Mouse (Mus musculus): ENCODE measurements around the gene Timm22. TPM values are rescaled to one million over a fixed set of nuclear protein-coding genes. Genes with fewer than 3 reads are reported as not detected.
A peak's percentile ranks its signal among the peaks of the same experiment; 100 is the strongest.

Timm22 gene
- total RNA-seq, 2 experiments from 2014 or later = 29.0 to 45.0 TPM

DNA sequence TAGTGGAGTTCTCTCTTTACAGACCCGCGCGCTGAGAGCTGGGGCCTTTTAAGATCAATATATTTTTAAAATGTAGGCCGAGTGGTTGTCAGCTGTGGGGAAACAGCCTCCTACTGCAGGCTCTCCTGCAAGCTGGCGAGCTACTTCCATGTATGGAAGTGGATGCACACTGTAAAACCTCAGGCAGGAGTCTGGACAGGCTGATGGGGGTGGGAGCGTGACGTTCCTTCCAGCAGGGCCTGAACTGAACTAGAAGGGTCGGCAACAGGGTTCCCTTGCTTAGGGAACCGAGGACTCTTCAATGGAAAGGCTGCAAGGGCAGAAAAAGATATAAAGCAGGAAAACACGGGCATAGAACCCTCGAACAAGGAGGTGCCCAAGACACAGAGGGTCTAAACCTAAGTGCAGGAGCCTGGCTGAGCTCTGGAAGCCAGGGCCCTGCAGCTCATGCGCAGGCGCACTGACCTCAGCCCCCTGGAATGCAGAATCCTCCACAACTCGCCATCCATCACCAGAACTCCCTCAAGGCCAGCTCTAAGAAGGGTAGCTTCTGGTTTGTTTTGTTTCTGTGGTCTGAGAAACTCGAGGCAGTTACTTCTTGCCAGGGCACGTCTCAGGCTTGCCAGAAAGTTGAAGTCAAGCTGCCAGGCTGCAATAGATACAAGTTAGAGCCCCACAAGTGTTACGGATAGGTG is 32.1 kb upstream of the Timm22 start:
- peak overlapping the region; percentile 88 for H3K27ac ChIP-seq
- intact Hi-C loops (cut with DNase I) = no loop called here
- TF ChIP-seq CTCF (IDR thresholded peaks at IDR 0.05) = no peak
- DNase-seq = peak; percentile 85
- peak overlapping the region; percentile 47 for H3K4me3 ChIP-seq

DNA sequence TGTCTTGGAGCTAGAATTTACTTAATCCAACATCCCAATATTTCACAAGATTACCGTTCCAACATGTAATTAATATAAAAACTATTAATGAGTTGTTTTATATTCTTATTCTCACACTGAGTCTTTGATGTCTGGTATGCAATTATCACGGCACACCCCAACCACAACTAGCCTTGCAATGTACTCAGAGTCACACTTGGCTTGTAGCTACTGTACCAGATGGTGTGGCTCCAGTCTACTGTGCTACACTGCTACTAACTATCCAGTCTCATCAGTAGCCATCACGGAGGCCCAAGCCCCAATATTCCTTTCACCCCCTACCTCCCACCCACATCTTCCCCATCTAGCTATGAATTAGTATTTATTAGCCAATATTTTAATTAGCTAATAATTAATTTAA is 30.3 kb upstream of the Timm22 start:
- no peak for TF ChIP-seq CTCF (IDR thresholded peaks at IDR 0.05)
- no peak for DNase-seq
- intact Hi-C loops (cut with DNase I) = no loop called here
- Histone ChIP-seq H3K27ac (peak overlapping the region; percentile 88), H3K4me3 (no peak overlapping the region)

DNA sequence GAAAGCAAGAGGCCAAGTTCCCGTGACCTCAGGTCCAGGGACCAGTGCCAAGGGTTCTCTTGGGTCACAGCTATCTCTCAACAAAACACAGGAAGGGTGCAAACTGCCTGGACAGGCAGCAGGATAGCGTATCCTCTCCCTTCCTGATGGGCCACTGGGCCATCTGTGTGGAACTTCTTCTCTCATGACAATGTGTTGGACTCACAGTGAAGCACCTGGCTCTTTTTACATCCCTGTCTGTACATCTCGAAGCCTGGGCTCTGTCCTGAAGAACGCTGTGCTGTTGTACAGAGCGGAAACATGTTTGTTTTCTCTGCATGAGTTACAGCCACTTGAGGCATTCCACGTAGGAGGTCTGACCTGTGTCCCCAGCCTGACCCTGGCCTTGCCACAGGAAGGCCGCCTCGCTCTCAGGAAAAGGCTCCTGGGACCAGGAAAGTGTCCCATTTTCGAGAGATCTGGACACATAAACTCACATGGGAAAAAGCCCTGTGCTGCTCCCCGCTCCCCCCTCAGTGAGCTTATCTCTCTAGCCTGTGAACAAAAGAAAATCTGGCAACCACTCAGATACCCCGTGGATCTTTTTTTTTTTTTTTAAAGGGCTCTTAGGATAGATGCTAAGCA is 26.7 kb upstream of the Timm22 start:
- no peak for TF ChIP-seq CTCF (IDR thresholded peaks at IDR 0.05)
- Histone ChIP-seq H3K4me3 (no peak overlapping the region), H3K27ac (peak overlapping the region; percentile 82)
- peak; percentile 50 for DNase-seq
- intact Hi-C loops (cut with DNase I) = loop anchor here (2.0 kb wide), 1 partner anchor 19 kb away; the partner anchor contains the start of gene Nxn

DNA sequence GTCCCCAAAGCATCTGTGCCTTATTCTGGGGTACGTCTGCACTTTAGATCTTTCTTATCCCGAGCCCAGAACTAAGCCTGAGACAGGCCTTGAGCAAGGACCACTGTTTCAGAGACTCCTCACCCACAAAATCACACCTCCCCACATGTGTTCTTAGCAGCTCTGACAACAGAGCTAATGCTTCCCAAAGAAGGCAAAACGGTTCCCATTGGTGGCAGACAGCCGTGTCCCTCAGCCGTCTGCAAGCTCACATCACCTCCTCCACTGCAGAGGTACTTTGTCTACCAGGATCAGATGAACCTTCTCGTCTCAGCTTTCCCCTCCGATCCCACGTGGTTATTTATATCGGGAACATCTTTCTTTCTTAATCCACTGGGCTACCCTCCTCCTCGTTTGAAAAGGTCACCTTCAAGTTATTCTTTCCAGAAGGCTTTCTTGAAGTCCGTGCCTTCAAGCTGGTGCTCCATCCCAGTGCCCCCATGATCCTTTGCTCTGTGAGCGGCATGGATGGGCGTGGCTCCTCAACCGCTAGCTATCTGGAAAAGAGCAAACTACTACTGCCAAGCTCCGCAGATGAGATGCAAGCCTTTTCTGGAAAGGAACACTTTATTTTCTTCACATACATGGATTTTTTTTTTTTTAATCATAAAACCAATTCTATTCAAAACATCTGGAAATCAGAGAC is 25.4 kb upstream of the Timm22 start:
- intact Hi-C loops (cut with DNase I) = loop anchor here (2.0 kb wide), 1 partner anchor 17 kb away; the partner anchor contains the start of gene Nxn
- peak overlapping the region; percentile 11; the same call in 1 of the 2 replicates for H3K4me3 ChIP-seq
- no peak for TF ChIP-seq CTCF (IDR thresholded peaks at IDR 0.05)
- H3K27ac ChIP-seq = peak overlapping the region; percentile 82
- peak; percentile 67 for DNase-seq

DNA sequence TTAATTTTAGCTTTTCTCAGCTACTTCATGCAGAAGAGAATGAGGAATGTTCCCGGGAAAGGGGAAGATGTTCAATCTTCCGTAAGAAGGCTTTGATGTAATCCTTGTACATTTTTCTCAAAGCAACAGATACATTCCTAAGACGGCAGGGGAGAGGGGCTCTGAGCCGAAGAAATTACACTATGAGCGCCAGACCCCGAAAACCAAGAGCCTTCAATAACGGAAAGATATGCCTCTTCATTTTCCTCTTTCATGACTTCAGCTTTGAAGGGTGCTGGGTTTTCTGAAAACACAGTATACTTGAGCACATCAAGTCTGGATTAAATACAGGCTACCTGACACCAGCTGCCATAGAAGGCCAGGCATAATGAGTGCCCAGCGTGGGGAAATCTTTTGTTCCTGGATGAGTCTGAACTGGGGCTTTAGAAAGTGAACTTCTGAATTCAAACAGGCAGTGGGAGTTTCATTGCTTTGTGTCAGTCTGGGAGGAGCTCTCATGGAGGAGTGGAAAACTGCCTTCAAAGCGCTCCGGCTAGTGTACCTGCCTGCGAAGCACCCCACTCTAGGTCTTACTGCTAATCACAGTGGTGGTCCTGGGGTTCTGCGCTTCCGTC is 23.9 kb upstream of the Timm22 start:
- no peak overlapping the region for H3K4me3 ChIP-seq
- no peak for DNase-seq
- H3K27ac ChIP-seq = peak overlapping the region; percentile 82
- intact Hi-C loops (cut with DNase I) = no loop called here
- TF ChIP-seq CTCF (IDR thresholded peaks at IDR 0.05) = no peak

DNA sequence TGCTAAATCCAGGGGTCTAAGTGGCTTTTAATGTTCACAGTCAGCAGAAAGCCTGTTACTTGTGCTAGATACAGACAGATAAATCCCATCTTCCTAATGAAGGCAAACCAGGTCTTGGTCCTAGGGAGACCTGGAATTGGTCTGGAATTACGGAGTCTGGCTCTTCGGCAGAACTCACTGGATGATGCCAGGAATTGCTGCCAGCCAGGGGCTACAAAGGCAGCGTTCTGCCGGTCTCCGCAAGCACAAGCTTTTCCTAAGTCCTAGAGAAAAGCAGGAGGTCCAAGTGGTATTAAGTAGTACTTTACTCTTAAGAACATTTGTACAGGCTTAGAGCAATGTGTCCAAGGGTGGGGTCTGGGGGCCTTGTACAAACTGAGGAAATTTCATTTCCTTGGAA is 22.4 kb upstream of the Timm22 start:
- no peak overlapping the region for H3K4me3 ChIP-seq
- peak overlapping the region; percentile 82 for H3K27ac ChIP-seq
- intact Hi-C loops (cut with DNase I) = no loop called here
- no peak for DNase-seq
- TF ChIP-seq CTCF (IDR thresholded peaks at IDR 0.05) = no peak

DNA sequence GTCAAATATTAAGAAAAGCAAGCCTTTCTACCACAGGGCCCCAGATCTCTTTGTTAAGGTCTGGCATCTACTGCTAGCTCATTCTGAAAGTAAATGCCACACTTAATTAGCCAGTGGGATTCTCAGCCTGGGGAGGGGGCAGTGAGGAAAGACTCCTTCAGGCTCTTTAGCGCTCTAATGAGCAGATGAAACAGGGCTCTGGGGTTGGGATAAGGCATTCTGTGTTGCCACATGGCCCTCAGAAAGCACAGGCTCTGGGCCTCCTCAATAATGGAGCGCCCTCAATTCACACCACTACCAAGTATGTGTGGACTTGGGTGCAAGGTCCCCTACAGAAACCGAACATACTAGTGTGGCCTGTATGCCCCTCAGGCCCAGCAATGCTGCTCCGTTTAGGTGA is 21.7 kb upstream of the Timm22 start:
- no peak for DNase-seq
- Histone ChIP-seq H3K27ac (peak overlapping the region; percentile 82), H3K4me3 (no peak overlapping the region)
- intact Hi-C loops (cut with DNase I) = no loop called here
- no peak for TF ChIP-seq CTCF (IDR thresholded peaks at IDR 0.05)

DNA sequence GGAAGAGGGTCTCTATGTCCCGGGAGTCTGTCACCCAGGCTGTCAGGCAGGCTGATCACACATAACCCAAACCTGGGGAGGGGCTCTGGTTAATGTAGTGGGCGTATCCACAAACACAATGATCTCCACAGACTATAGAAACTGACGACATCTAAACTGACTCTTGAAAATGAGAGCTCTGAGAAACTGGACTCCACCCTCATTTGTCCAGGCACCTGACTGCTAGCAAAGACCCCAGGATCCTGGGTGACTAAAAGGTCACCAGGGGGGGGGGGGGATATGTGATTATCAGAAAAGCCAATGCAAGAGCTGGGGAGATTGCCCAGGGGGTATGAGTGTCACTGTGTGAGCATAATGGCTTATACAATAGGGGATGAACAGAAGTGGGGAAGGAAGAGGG is 21.0 kb upstream of the Timm22 start:
- intact Hi-C loops (cut with DNase I) = no loop called here
- no peak for DNase-seq
- no peak for TF ChIP-seq CTCF (IDR thresholded peaks at IDR 0.05)
- Histone ChIP-seq H3K4me3 (no peak overlapping the region), H3K27ac (peak overlapping the region; percentile 82)

DNA sequence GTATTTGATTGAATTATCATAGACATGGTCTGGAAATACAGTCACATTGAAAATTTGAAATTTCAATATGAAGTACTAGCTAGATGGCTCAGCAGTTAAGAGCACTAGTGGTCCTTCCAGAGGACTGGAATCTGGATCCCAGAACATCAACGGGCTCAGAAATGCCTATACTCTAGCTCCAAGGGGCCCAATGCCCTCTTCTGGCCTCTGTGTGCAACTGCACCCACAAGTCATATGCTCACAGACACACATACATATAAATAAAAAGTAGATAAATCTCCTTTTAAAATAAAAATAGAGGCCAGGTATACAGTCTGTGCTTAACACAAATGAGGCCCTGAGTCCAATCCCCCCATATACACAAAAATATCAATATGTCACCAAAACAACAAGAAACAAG is 19.7 kb upstream of the Timm22 start:
- H3K27ac ChIP-seq = no peak overlapping the region
- peak; percentile 51 for TF ChIP-seq CTCF (IDR thresholded peaks at IDR 0.05)
- no peak for DNase-seq
- intact Hi-C loops (cut with DNase I) = no loop called here
- no peak overlapping the region for H3K4me3 ChIP-seq

DNA sequence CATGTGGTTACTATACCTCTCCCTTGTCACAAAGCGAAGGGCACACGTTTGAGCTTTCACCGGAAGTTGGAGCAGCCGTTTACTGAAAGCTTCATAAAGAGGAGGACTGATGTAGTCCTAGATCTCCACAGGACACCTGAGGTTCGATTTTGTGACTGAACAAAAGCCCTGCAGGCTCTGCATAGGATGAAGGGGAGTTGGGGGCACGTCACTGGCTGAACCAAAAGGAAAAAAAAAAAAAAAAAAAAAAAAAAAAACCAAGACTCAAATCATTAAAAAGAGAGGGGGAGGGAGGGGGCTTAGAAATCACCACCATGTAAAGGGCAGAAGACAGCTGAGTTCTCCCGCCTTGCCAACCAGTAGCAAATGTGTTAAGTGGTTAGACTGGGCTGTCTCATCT is 18.0 kb upstream of the Timm22 start:
- intact Hi-C loops (cut with DNase I) = no loop called here
- peak overlapping the region; percentile 74 for H3K27ac ChIP-seq
- no peak for TF ChIP-seq CTCF (IDR thresholded peaks at IDR 0.05)
- DNase-seq = no peak
- H3K4me3 ChIP-seq = no peak overlapping the region

DNA sequence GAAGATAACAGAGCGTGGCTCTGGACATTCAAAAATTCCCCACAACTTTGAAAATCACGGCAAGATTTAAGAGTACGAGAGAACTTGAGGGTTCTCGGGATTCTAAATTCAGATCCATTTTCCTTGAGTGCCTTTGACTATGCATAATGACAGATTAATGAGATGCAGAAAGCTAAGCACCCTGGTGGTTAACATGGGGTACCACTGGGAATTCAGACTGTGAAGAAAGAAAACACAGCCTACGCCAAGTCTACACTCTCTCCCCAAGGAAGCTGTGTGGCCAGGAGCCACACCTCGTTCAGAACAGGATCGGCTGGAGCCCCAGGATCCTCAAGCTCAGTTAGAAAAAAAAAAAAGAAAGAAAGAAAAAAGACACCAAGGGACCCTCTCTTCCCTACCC is 14.2 kb upstream of the Timm22 start:
- no peak for DNase-seq
- intact Hi-C loops (cut with DNase I) = no loop called here
- 0 out of 2 replicates have a peak, but pooled peaks have one; percentile 1 for TF ChIP-seq CTCF (IDR thresholded peaks at IDR 0.05)
- H3K27ac ChIP-seq = no peak overlapping the region
- no peak overlapping the region for H3K4me3 ChIP-seq

DNA sequence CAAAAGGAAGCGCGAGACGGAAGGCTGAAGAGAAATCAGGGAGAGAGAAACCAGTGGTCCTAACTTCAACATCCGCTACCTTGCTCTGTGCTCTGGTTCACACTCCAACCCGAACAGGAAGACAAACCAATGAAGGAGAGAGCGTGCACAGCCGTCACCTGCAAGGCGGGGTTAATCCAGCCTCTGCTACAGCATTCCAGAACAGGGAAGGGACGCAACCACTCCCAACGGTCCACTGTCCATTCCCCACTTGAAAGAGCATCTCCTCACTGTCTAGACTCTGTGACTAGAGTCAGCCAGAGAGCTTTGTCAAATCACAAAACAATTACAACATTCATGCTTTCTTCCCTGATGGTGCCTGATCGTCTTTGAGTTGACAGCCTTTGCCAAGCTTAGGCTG is 13.8 kb upstream of the Timm22 start:
- Histone ChIP-seq H3K4me3 (no peak overlapping the region), H3K27ac (no peak overlapping the region)
- no peak for TF ChIP-seq CTCF (IDR thresholded peaks at IDR 0.05)
- DNase-seq = no peak
- intact Hi-C loops (cut with DNase I) = no loop called here

All from gastrocnemius, adult 2 months (tissue).